17 mouse cellular contexts compared by ENCODE assay signal in genomic region chr14:22410826-22411225, GRCm38 (mm10).
DNase-seq lines count a peak whose midpoint lies in the region; TF ChIP-seq lines count a peak whose summit lies in the region.
"Had no signal": no experiment of that assay in that cellular context is flagged by ENCODE, and none has a peak within 500 bp of the region (broad histone marks: within the 10 kb centered on the region; RNA-seq: fewer than 3 reads in every experiment).

No protein-coding gene starts in this region.

- TF ChIP-seq CTCF in MEL (IDR thresholded peaks at IDR 0.05 in 2 of 3, conservative IDR thresholded peaks at IDR 0.05 in 1 of 3; ENCODE audit: control insufficient read depth in 1 of 3, insufficient read depth in 1 of 3, low read depth in 2 of 3, low read length in 3 of 3, poor library complexity in 1 of 3, severe bottlenecking in 1 of 3) = no peak

- intact Hi-C loops in heart, postnatal 36 days (cut with DNase I) = no loop called here

- no peak overlapping the region for H3K27ac ChIP-seq in MEL (ENCODE audit: control insufficient read depth, low read depth, low read length)

- no peak for TF ChIP-seq RAD21 in MEL (IDR thresholded peaks at IDR 0.05; ENCODE audit: low read depth, low read length)

- no peaks in the 10 kb centered on the region for H3K9me3 ChIP-seq in MEL (replicated peaks; ENCODE audit: insufficient read depth, low read length)

- H3K4me3 ChIP-seq in MEL (ENCODE audit: control insufficient read depth in 1 of 2, insufficient read depth in 1 of 2, low read depth in 2 of 2, low read length in 2 of 2) = no peak overlapping the region

- H3K36me3 ChIP-seq in MEL (ENCODE audit: control insufficient read depth in 1 of 2, insufficient read depth in 2 of 2, low read length in 2 of 2) = peaks cover 3 to 25% of the 10 kb centered on the region in 2 experiments; a peak in 3 of 4 replicates
- H3K36me3 ChIP-seq: G1E had no signal

- no peaks in the 10 kb centered on the region for H3K79me2 ChIP-seq in MEL (ENCODE audit: control insufficient read depth, insufficient read depth, low read length, poor library complexity)

- no peak overlapping the region for H3K9ac ChIP-seq in MEL (ENCODE audit: control insufficient read depth, low read depth, low read length, poor library complexity, severe bottlenecking)

- H3K4me1 ChIP-seq in MEL (ENCODE audit: control insufficient read depth in 1 of 2, insufficient read depth in 2 of 2, low read length in 2 of 2) = peaks cover 12 to 24% of the 10 kb centered on the region in 2 experiments

- no peak for TF ChIP-seq POLR2A in MEL (IDR thresholded peaks at IDR 0.05; ENCODE audit: control insufficient read depth in 1 of 2, insufficient read depth in 1 of 2, low read depth in 1 of 2, low read length in 2 of 2, poor library complexity in 1 of 2)

- peak; percentile 70 for DNase-seq in heart, adult 11 months
- DNase-seq in heart, postnatal 36 days = no peak
- DNase-seq in MEL (ENCODE audit: low read depth, low spot score) = peak; percentile 46
- DNase-seq in kidney, postnatal 10 days = no peak
- DNase-seq: adrenal gland, adult 2 months; adrenal gland, adult 8-10 months; adrenal gland, postnatal 10 days; adrenal gland, postnatal 14 days; adrenal gland, postnatal 25 days; adrenal gland, postnatal 36 days; B cell, adult 2 months; cerebellum, adult 11 months; cerebellum, adult 11-12 months; cerebellum, adult 18-20 months; cerebellum, adult 2 months had no signal

- H3K27me3 ChIP-seq in MEL (ENCODE audit: control insufficient read depth in 1 of 2, insufficient read depth in 2 of 2, low read length in 2 of 2) = no peaks in the 10 kb centered on the region
- H3K27me3 ChIP-seq: CH12.LX had no signal

- TF ChIP-seq EP300 in MEL (IDR thresholded peaks at IDR 0.05; ENCODE audit: low read depth in 1 of 2, low read length in 2 of 2) = peak; percentile 25 to 71; a peak in 3 of 4 replicates

TF ChIP-seq in MEL, 35 proteins besides CTCF, POLR2A, EP300 and RAD21:
- TF ChIP-seq ZMIZ1 (IDR thresholded peaks at IDR 0.05; ENCODE audit: low read depth, low read length) = no peak
- peak; percentile 66; the same call in 1 of the 2 replicates for TF ChIP-seq MYB (IDR thresholded peaks at IDR 0.05; ENCODE audit: low read depth, low read length)
- no peak for TF ChIP-seq MAFK (IDR thresholded peaks at IDR 0.05; ENCODE audit: borderline replicate concordance, low read depth, low read length)
- TF ChIP-seq RCOR1 (IDR thresholded peaks at IDR 0.05; ENCODE audit: low read depth, low read length) = no peak
- 0 out of 2 replicates have a peak, but pooled peaks have one; percentile 37 for TF ChIP-seq GATA1 (IDR thresholded peaks at IDR 0.05; ENCODE audit: low read depth, low read length)
- no peak for TF ChIP-seq BHLHE40 (IDR thresholded peaks at IDR 0.05; ENCODE audit: borderline replicate concordance, low read depth, low read length)

Comparison
In these comparisons a context has a peak if more than half of its experiments do, and no peak if none do; other contexts are left out.
1. DNase-seq: peak in heart, adult 11 months (single experiment) and MEL (single experiment); none in heart, postnatal 36 days (0 of 2) and kidney, postnatal 10 days (single experiment).